Mouse (Mus musculus) megakaryocyte, adult 5-6 weeks (primary cell): ENCODE measurements around the gene Rad23b. TPM values are rescaled to one million over a fixed set of nuclear protein-coding genes. Genes with fewer than 3 reads are reported as not detected.
"Not testable (repeated sequence)": the region's sequence is repeated elsewhere in the genome, so short reads cannot be mapped to it uniquely, and the experiment has no call there.

Source experiments
- ATAC-seq: 2 replicates; pipeline ENCODE4 v1.8.0; 2016; ENCODE audit warnings: mild to moderate bottlenecking, inconsistent platforms; ENCODE audit not compliant: poor library complexity, severe bottlenecking
- total RNA-seq, 2 experiments: library from RNA; stranded (forward) in 1 of 2; stranded (reverse) in 1 of 2; fragments of 153-499, 151-499 nt in 1 of 2; fragments of 221-1000, 200-1000 nt in 1 of 2; gene quantifications; 2 replicates each; pipeline versions ENCODE4 v1.2.3 to v1.2.4; 2015 to 2017

Gene Rad23b
- total RNA-seq, 2 experiments from 2014 or later, result 60.3 to 83.2 TPM

GRCm38 (mm10) chr4:55351860-55352259 is 2.0 kb downstream of the Rad23b start:
- ATAC-seq, result no peak

DNA sequence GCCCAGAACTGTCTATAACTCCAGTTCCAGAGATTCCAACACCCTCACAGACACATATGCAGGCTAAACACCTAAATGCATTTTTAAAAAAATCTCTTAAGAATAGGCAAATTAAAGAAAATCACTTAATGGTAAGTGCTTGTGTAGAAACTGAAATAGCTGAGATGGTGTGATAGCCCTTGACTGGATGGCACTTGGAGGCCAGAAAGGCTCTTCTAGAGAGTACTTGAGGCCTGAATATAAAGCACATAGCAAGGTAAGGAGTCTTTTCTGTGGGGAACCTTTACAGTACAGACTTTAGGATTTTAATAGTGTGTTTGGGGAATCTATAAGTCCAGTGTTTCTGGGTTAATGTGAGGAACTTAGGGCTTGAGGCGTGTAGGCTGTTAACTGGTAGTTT is 4.2 kb downstream of the Rad23b start:
- no peak for ATAC-seq

- no peak for ATAC-seq
These were observed 6.0 kb downstream of the Rad23b start for GRCm38 (mm10) chr4:55355845-55356244.

GRCm38 (mm10) chr4:55356726-55357125 is 6.9 kb downstream of the Rad23b start:
- ATAC-seq, result no peak

- peak; percentile 70 for ATAC-seq
These were observed 14.0 kb downstream of the Rad23b start for GRCm38 (mm10) chr4:55363866-55364265.

- peak; percentile 67 for ATAC-seq
These were observed 14.5 kb downstream of the Rad23b start for GRCm38 (mm10) chr4:55364374-55364773.

- ATAC-seq, result peak; percentile 65
These were observed 16.2 kb downstream of the Rad23b start for GRCm38 (mm10) chr4:55366014-55366413.

GRCm38 (mm10) chr4:55370127-55370526 is 20.3 kb downstream of the Rad23b start:
- ATAC-seq, result no peak

DNA sequence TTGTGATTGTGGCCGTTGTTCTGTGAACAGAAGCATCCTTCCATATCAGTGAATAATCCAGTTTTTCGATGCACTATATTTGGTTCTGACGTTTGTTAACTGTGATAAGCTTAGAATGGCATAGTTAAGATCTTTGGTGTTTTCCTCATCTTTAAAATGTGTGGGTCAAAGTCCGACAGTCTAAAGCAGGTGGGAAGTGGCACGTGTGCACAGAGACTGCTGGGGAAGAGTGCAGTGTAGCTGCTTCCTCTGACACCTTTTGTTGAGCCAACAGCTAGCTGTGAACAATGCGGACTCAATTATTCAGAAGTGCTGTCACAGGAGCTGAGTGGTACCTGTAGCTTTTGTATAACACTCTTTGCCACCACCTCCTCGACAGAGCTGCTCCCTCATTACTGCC is 21.5 kb downstream of the Rad23b start:
- no peak for ATAC-seq

DNA sequence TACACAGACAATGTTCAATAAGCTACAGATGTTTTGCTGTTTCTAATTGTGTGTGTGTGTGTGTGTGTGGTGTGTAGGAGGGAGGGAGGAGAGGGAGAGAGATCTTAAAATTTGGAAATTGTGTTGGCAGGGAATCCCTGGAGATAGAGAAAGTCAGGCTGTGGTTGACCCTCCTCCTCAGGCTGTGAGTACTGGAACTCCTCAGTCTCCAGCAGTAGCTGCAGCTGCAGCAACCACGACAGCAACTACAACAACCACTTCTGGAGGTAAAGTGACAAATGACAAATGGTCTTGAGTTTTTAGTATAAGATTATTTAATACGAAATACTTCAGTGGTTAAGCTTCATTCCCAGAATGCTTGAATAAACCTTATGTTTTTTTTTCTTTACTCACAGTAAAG is 32.5 kb downstream of the Rad23b start:
- ATAC-seq, result no peak

- peak; percentile 35; the same call in 1 of the 2 replicates for ATAC-seq
These were observed 36.9 kb downstream of the Rad23b start for GRCm38 (mm10) chr4:55386768-55387167.

DNA sequence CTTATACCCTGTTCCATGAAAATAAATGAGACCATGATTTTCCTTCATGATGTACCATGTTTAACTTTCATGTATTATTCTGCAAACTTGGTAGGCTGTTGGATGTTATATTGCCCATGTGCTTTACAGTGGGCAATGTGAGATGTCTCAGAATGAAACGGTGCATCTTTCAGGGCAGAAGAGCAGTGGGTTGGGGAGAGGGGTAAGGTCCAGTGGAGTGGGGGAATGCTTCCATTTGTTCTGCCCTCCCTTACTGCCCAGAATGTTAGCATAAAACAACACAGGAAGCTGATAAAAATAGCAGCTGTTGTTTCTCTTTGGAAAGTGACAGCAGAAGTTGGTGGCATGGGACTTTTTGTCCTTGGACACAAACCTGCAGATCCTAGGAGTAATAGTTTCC is 41.6 kb downstream of the Rad23b start:
- ATAC-seq, result no peak

DNA sequence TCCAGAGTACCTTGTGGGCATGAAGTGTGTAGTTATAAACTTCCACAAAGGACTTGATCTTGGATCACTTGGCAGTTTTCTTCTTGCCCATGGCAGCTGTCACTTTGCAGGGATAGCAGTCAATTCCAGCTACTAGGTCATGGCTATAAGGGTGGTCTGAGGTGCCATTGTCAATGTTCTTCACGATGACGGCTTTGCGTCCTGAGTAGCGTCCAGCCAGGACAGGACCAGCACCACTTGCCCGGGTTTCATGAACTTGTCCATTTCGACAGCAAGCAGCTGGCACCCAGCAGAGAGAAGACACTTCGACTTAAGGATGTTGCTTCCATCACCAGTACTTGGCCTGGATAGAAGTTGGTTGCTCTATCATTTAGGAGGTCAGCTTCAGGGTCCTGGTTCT is 42.6 kb downstream of the Rad23b start:
- no peak for ATAC-seq

DNA sequence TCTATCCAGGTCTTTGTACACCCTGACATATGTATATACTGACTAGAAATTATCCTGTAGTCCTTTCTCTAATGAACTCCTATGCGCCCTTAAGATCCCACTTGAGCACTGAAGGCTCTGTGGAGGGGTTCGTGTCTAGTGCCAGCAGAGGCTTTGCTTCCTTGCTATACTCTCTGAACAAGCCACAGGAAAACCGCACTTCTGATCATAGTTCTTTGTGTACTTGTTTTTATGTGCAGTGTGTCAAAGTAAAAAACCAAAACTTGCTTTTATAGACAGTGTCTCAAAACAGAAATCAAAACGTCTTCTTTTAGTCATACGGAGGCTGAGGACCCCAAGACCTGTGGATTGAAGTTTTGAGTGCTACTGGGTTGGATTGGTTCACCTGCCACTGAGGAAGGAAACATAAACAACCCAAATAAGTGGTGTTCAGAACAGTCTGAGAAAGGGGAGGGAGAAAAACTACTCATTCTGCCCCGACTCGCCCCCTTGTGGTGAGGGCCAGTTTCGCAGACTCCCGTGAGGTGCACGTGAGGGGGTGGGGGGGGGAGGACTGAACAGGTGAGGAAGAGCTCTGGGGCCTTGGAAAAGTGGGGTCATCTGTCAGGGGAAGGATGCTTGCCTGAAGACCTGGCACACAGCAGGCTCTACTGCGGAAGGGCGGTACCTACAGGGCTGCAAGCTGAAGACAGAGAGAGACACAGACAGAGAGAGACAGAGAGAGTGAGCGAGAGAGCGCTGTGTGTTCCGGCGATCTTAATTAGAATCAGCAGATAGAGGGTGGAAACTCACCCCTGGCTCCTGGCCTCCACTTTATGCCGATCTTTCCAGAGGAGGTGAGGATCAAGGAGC is 48.3 kb downstream of the Rad23b start:
- peak; percentile 52; the same call in 1 of the 2 replicates for ATAC-seq

DNA sequence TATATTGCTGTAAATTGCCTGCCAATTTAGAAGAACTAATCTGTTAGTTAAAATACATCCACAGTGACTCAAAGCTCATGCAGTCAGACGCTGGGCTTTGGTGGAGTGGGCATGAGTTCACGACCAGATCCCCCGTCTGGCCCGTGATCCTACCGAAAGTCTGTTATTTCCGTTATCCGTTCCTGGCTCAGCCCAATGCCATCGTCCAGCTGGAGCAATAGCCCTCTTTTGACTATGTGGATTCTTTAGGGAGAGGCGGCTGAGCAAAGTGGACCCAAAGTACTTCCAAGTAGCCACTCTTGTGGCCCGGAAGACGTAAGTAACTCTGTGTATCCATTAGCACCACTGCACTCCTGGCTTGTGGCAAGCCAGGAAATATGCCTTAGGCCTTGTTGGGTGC is 49.1 kb downstream of the Rad23b start:
- no peak for ATAC-seq

GRCm38 (mm10) chr4:55405329-55405728 is 55.5 kb downstream of the Rad23b start:
- ATAC-seq, result no peak

- ATAC-seq, result no peak
These were observed 56.7 kb downstream of the Rad23b start for GRCm38 (mm10) chr4:55406558-55406957.

GRCm38 (mm10) chr4:55408081-55408480 is 58.2 kb downstream of the Rad23b start:
- ATAC-seq, result no peak

GRCm38 (mm10) chr4:55409025-55409424 is 59.2 kb downstream of the Rad23b start:
- ATAC-seq, result no peak

- not testable (repeated sequence) for ATAC-seq
These were observed 59.9 kb downstream of the Rad23b start for GRCm38 (mm10) chr4:55409578-55410224.

GRCm38 (mm10) chr4:55415864-55416263 is 66.0 kb downstream of the Rad23b start:
- no peak for ATAC-seq

DNA sequence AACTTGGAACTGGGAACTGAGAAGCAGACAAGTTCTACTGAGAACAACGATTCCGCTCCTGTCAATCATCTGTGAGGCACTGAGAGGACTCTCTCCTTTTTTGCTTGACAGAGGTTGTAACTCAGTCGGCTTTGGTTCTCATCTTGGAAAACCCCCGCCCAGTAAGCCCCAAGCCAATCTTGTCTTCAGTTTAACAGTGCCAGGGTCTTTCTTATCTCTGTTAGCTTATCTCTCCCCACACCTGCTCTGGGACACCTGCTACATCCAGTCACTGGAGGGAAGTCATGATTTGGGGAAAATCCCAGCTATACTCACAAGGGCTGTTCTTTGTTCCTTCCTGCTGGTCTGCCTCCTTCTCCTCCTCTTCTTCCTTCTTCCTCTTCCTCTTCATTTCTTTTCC is 76.4 kb downstream of the Rad23b start:
- no peak for ATAC-seq
